Comparison of ENCODE assay signal across 7 mouse cellular contexts in genomic region chr1:72210803-72211679, GRCm38 (mm10). TPM values are rescaled to one million over a fixed set of nuclear protein-coding genes. Genes with fewer than 3 reads are reported as not detected.
DNase-seq lines count a peak whose midpoint lies in the region; ATAC-seq and TF ChIP-seq lines count a peak whose summit lies in the region.

No protein-coding gene starts in this region.

- 8% methylated on average over 17 of the region's 17 CpGs for WGBS in embryonic facial prominence, embryonic 13.5 days
- 17% methylated on average over 17 of the region's 17 CpGs for WGBS in intestine, postnatal 0 days
- WGBS in neural tube, embryonic 14.5 days = 27% methylated on average over 17 of the region's 17 CpGs

- no peak overlapping the region for H3K9ac ChIP-seq in embryonic facial prominence, embryonic 13.5 days
- H3K9ac ChIP-seq in intestine, postnatal 0 days (ENCODE audit: low read depth, low read length) = peak overlapping the region; percentile 75; the same call in 1 of the 2 replicates
- peak overlapping the region; percentile 8; the same call in 1 of the 2 replicates for H3K9ac ChIP-seq in neural tube, embryonic 14.5 days (replicated peaks; ENCODE audit: low read depth, low read length)

- no peaks in the 10 kb centered on the region for H3K9me3 ChIP-seq in embryonic facial prominence, embryonic 13.5 days
- no peaks in the 10 kb centered on the region for H3K9me3 ChIP-seq in intestine, postnatal 0 days (ENCODE audit: control insufficient read depth)
- no peaks in the 10 kb centered on the region for H3K9me3 ChIP-seq in neural tube, embryonic 14.5 days (ENCODE audit: control insufficient read depth, low read length)

- peaks cover 17% of the 10 kb centered on the region for H3K4me1 ChIP-seq in embryonic facial prominence, embryonic 13.5 days
- no peaks in the 10 kb centered on the region for H3K4me1 ChIP-seq in intestine, postnatal 0 days (replicated peaks; ENCODE audit: control insufficient read depth, insufficient read depth, low read length)
- H3K4me1 ChIP-seq in neural tube, embryonic 14.5 days (ENCODE audit: control insufficient read depth, insufficient read depth, low read length) = peaks cover 6% of the 10 kb centered on the region; the same call in 1 of the 2 replicates

- H3K4me3 ChIP-seq in embryonic facial prominence, embryonic 13.5 days = peak overlapping the region; percentile 77
- peak overlapping the region; percentile 79 for H3K4me3 ChIP-seq in intestine, postnatal 0 days (ENCODE audit: low read depth, low read length)
- peak overlapping the region; percentile 71 for H3K4me3 ChIP-seq in neural tube, embryonic 14.5 days (ENCODE audit: low read depth, low read length)

- H3K27me3 ChIP-seq in embryonic facial prominence, embryonic 13.5 days = peaks cover 8% of the 10 kb centered on the region
- no peaks in the 10 kb centered on the region for H3K27me3 ChIP-seq in intestine, postnatal 0 days (replicated peaks; ENCODE audit: control insufficient read depth, insufficient read depth, low read length)
- H3K27me3 ChIP-seq in neural tube, embryonic 14.5 days (ENCODE audit: control insufficient read depth, insufficient read depth, low read length) = no peaks in the 10 kb centered on the region

- DNase-seq in retina, adult 2 months (ENCODE audit: low read depth, low spot score) = peak; percentile 41
- DNase-seq in retina, postnatal 1 day = no peak
- DNase-seq in left cerebral cortex, postnatal 4 days = no peak
- DNase-seq in thymus, postnatal 0 days (ENCODE audit: low spot score) = no peak

- intact Hi-C loops in left cerebral cortex, postnatal 4 days (cut with DNase I) = no loop called here

- peak overlapping the region; percentile 96 for H3K4me2 ChIP-seq in embryonic facial prominence, embryonic 13.5 days
- peak overlapping the region; percentile 98 for H3K4me2 ChIP-seq in intestine, postnatal 0 days (replicated peaks; ENCODE audit: low read depth)
- H3K4me2 ChIP-seq in neural tube, embryonic 14.5 days (ENCODE audit: low read depth, low read length) = peak overlapping the region; percentile 90

- ATAC-seq in embryonic facial prominence, embryonic 13.5 days (ENCODE audit: insufficient number of reproducible peaks, insufficient read depth, low FRiP score, low TSS enrichment, low read depth) = no peak
- ATAC-seq in intestine, postnatal 0 days = no peak
- ATAC-seq in neural tube, embryonic 14.5 days (ENCODE audit: low read depth) = no peak

- H3K36me3 ChIP-seq in embryonic facial prominence, embryonic 13.5 days = no peaks in the 10 kb centered on the region
- H3K36me3 ChIP-seq in intestine, postnatal 0 days (ENCODE audit: control insufficient read depth, insufficient read depth) = no peaks in the 10 kb centered on the region
- H3K36me3 ChIP-seq in neural tube, embryonic 14.5 days (ENCODE audit: control insufficient read depth, insufficient read depth, low read length) = no peaks in the 10 kb centered on the region

- H3K27ac ChIP-seq in embryonic facial prominence, embryonic 13.5 days = no peak overlapping the region
- H3K27ac ChIP-seq in intestine, postnatal 0 days (ENCODE audit: low read depth, low read length) = no peak overlapping the region
- no peak overlapping the region for H3K27ac ChIP-seq in neural tube, embryonic 14.5 days (ENCODE audit: low read depth, low read length)

- no peak for TF ChIP-seq CTCF in intestine, postnatal 0 days (IDR thresholded peaks at IDR 0.05; ENCODE audit: low read depth)

RNA-seq across cellular contexts. Expression of gene Mreg, which starts 1.1 kb away (rescaled TPM):
- 3.9 and 4.2 TPM in 2 replicates for polyA plus RNA-seq in embryonic facial prominence, embryonic 13.5 days (2015; fragmentation: Nextera tagmentation; extraction: Ambion mirVana)
- 26.6 and 37.7 TPM in 2 replicates for polyA plus RNA-seq in intestine, postnatal 0 days (2015; fragmentation: Nextera tagmentation; extraction: Ambion mirVana)
- 3.0 and 3.1 TPM in 2 replicates for polyA plus RNA-seq in neural tube, embryonic 14.5 days (2014; fragmentation: Nextera tagmentation; extraction: Ambion mirVana)
- 1 to 10 TPM; 1.1 to 1.6 TPM for total RNA-seq in left cerebral cortex, postnatal 4 days (2021)
- 74.9 and 80.1 TPM in 2 replicates for polyA plus RNA-seq in thymus, postnatal 0 days (2015; fragmentation: Nextera tagmentation; extraction: Ambion mirVana)
